Comparison of ENCODE assay signal across 9 mouse cellular contexts in genomic region chr12:59040851-59041250, GRCm38 (mm10). TPM values are rescaled to one million over a fixed set of nuclear protein-coding genes. Genes with fewer than 3 reads are reported as not detected.
A peak's percentile ranks its signal among the peaks of the same experiment; 100 is the strongest.
DNase-seq lines count a peak whose midpoint lies in the region; ATAC-seq and TF ChIP-seq lines count a peak whose summit lies in the region.
"Had no signal": no experiment of that assay in that cellular context is flagged by ENCODE, and none has a peak within 500 bp of the region (broad histone marks: within the 10 kb centered on the region; RNA-seq: fewer than 3 reads in every experiment).

No protein-coding gene starts in this region.

- H3K27me3 ChIP-seq in hindbrain, embryonic 12.5 days, result no peaks in the 10 kb centered on the region
- no peaks in the 10 kb centered on the region for H3K27me3 ChIP-seq in hindbrain, embryonic 14.5 days (ENCODE audit: control insufficient read depth, insufficient read depth, low read length)
- H3K27me3 ChIP-seq in C2C12 (ENCODE audit: control insufficient read depth, insufficient read depth, insufficient read length), result no peaks in the 10 kb centered on the region
- no peaks in the 10 kb centered on the region for H3K27me3 ChIP-seq in liver, embryonic 16.5 days (ENCODE audit: control insufficient read depth, insufficient read depth, low read depth, low read length)
- H3K27me3 ChIP-seq: hindbrain, embryonic 15.5 days had no signal

- no peaks in the 10 kb centered on the region for H3K4me1 ChIP-seq in hindbrain, embryonic 12.5 days
- H3K4me1 ChIP-seq in hindbrain, embryonic 14.5 days (replicated peaks; ENCODE audit: control insufficient read depth, insufficient read depth, low read length), result no peaks in the 10 kb centered on the region
- H3K4me1 ChIP-seq in liver, embryonic 16.5 days (ENCODE audit: control insufficient read depth, low read depth, low read length), result peaks cover 9% of the 10 kb centered on the region
- H3K4me1 ChIP-seq: hindbrain, embryonic 15.5 days had no signal

- no peaks in the 10 kb centered on the region for H3K9me3 ChIP-seq in hindbrain, embryonic 12.5 days (replicated peaks)
- H3K9me3 ChIP-seq in hindbrain, embryonic 14.5 days (ENCODE audit: control insufficient read depth, low read length), result no peaks in the 10 kb centered on the region
- no peaks in the 10 kb centered on the region for H3K9me3 ChIP-seq in liver, embryonic 16.5 days (replicated peaks; ENCODE audit: control insufficient read depth, low read length)
- H3K9me3 ChIP-seq: hindbrain, embryonic 15.5 days had no signal

- DNase-seq in hindbrain, embryonic 14.5 days (ENCODE audit: low spot score), result no peak
- no peak for DNase-seq in ovary, postnatal 14 days (ENCODE audit: low spot score)
- no peak for DNase-seq in right cerebral cortex, postnatal 36 days (ENCODE audit: low spot score in 2 of 2)
- no peak for DNase-seq in frontal cortex, postnatal 10 days (ENCODE audit: low spot score in 2 of 2)

- no peaks in the 10 kb centered on the region for H3K79me3 ChIP-seq in C2C12 (ENCODE audit: low read depth)

- H3ac ChIP-seq in C2C12 (ENCODE audit: control insufficient read depth, insufficient read length, low read depth), result no peak overlapping the region

- peaks cover 36% of the 10 kb centered on the region for H3K36me3 ChIP-seq in hindbrain, embryonic 12.5 days
- H3K36me3 ChIP-seq in hindbrain, embryonic 14.5 days (replicated peaks; ENCODE audit: control insufficient read depth, insufficient read depth), result peaks cover 39% of the 10 kb centered on the region
- H3K36me3 ChIP-seq in C2C12 (ENCODE audit: control insufficient read depth, insufficient read depth), result peaks cover 31% of the 10 kb centered on the region
- H3K36me3 ChIP-seq in liver, embryonic 16.5 days (ENCODE audit: control insufficient read depth, insufficient read depth), result peaks cover 13% of the 10 kb centered on the region

- ATAC-seq in hindbrain, embryonic 12.5 days (ENCODE audit: low FRiP score), result 0 out of 2 replicates have a peak, but pooled peaks have one; percentile 60
- ATAC-seq in hindbrain, embryonic 14.5 days (ENCODE audit: low FRiP score), result no peak
- ATAC-seq in common myeloid progenitor, adult 5-6 weeks (replicated peaks; ENCODE audit: low read depth, poor library complexity, severe bottlenecking), result peak; percentile 38
- ATAC-seq in liver, embryonic 16.5 days (ENCODE audit: low read depth), result peak; percentile 41

- H3K27ac ChIP-seq in hindbrain, embryonic 12.5 days, result no peak overlapping the region
- no peak overlapping the region for H3K27ac ChIP-seq in hindbrain, embryonic 14.5 days
- peak overlapping the region; percentile 83; the same call in 1 of the 2 replicates for H3K27ac ChIP-seq in liver, embryonic 16.5 days (ENCODE audit: low read length)

- no peak overlapping the region for H3K4me2 ChIP-seq in hindbrain, embryonic 12.5 days (replicated peaks)
- H3K4me2 ChIP-seq in hindbrain, embryonic 14.5 days (replicated peaks), result no peak overlapping the region
- H3K4me2 ChIP-seq in liver, embryonic 16.5 days (ENCODE audit: low read depth, low read length), result no peak overlapping the region

- H3K4me3 ChIP-seq in hindbrain, embryonic 12.5 days, result no peak overlapping the region
- no peak overlapping the region for H3K4me3 ChIP-seq in hindbrain, embryonic 14.5 days (replicated peaks; ENCODE audit: low read length)
- H3K4me3 ChIP-seq in C2C12 (ENCODE audit: insufficient read depth, poor library complexity, severe bottlenecking), result no peak overlapping the region
- H3K4me3 ChIP-seq in liver, embryonic 16.5 days (ENCODE audit: low read depth, low read length), result no peak overlapping the region

- no peaks in the 10 kb centered on the region for H3K79me2 ChIP-seq in C2C12 (ENCODE audit: control insufficient read depth, insufficient read depth)

- 43% methylated on average over 7 of the region's 7 CpGs for WGBS in hindbrain, embryonic 12.5 days
- WGBS in hindbrain, embryonic 14.5 days, result 42% methylated on average over 7 of the region's 7 CpGs
- WGBS in liver, embryonic 16.5 days (ENCODE audit: insufficient replicate concordance), result 15% methylated on average over 7 of the region's 7 CpGs

- TF ChIP-seq CTCF in C2C12 (IDR thresholded peaks at IDR 0.05; ENCODE audit: control insufficient read depth, insufficient read depth, insufficient read length), result no peak

- H3K9ac ChIP-seq in hindbrain, embryonic 12.5 days, result no peak overlapping the region
- no peak overlapping the region for H3K9ac ChIP-seq in hindbrain, embryonic 14.5 days
- H3K9ac ChIP-seq in liver, embryonic 16.5 days (ENCODE audit: low read depth, low read length), result no peak overlapping the region
- H3K9ac ChIP-seq: hindbrain, embryonic 15.5 days had no signal

TF ChIP-seq in C2C12, 6 proteins besides CTCF, POLR2A, EP300 and RAD21:
- peak; percentile 14 for TF ChIP-seq MAX (IDR thresholded peaks at IDR 0.05)
- no peak for TF ChIP-seq FOSL1 (IDR thresholded peaks at IDR 0.05; ENCODE audit: insufficient read depth, low read length, poor library complexity, severe bottlenecking)

RNA-seq across cellular contexts. Expression of gene Trappc6b, which starts 20.4 kb away (rescaled TPM):
- polyA plus RNA-seq in hindbrain, embryonic 12.5 days (2016; fragmentation: Nextera tagmentation; extraction: Ambion mirVana), result 111 and 119 TPM in 2 replicates
- 110 and 111 TPM in 2 replicates for polyA plus RNA-seq in hindbrain, embryonic 14.5 days (2014; fragmentation: Nextera tagmentation; extraction: Ambion mirVana)
- polyA plus RNA-seq in C2C12 (2012; fragmentation: generic; extraction: Trizol), result 38.7 TPM
- 53.2 and 63.2 TPM in 2 replicates for total RNA-seq in common myeloid progenitor, adult 5-6 weeks (2017)
- polyA plus RNA-seq in liver, embryonic 16.5 days (2015; fragmentation: Nextera tagmentation; extraction: Ambion mirVana), result 45.9 and 51.2 TPM in 2 replicates

RNA-seq across cellular contexts. Expression of gene Pnn, which starts 25.8 kb away (rescaled TPM):
- polyA plus RNA-seq in hindbrain, embryonic 12.5 days (2016; fragmentation: Nextera tagmentation; extraction: Ambion mirVana), result 106 and 118 TPM in 2 replicates
- 63.4 and 70.6 TPM in 2 replicates for polyA plus RNA-seq in hindbrain, embryonic 14.5 days (2014; fragmentation: Nextera tagmentation; extraction: Ambion mirVana)
- 14.7 TPM for polyA plus RNA-seq in C2C12 (2012; fragmentation: generic; extraction: Trizol)
- 134 and 140 TPM in 2 replicates for total RNA-seq in common myeloid progenitor, adult 5-6 weeks (2017)
- 25.1 and 32.1 TPM in 2 replicates for polyA plus RNA-seq in liver, embryonic 16.5 days (2015; fragmentation: Nextera tagmentation; extraction: Ambion mirVana)

RNA-seq across cellular contexts. Expression of gene Gemin2, which starts 27.7 kb away (rescaled TPM):
- polyA plus RNA-seq in hindbrain, embryonic 12.5 days (2016; fragmentation: Nextera tagmentation; extraction: Ambion mirVana), result 21.9 and 22.0 TPM in 2 replicates
- polyA plus RNA-seq in hindbrain, embryonic 14.5 days (2014; fragmentation: Nextera tagmentation; extraction: Ambion mirVana), result 11.8 and 13.9 TPM in 2 replicates
- 12.8 TPM for polyA plus RNA-seq in C2C12 (2012; fragmentation: generic; extraction: Trizol)
- total RNA-seq in common myeloid progenitor, adult 5-6 weeks (2017), result 20.3 and 20.6 TPM in 2 replicates
- 15.7 and 18.9 TPM in 2 replicates for polyA plus RNA-seq in liver, embryonic 16.5 days (2015; fragmentation: Nextera tagmentation; extraction: Ambion mirVana)

RNA-seq across cellular contexts. Expression of gene Sec23a, which starts 29.0 kb away (rescaled TPM):
- polyA plus RNA-seq in hindbrain, embryonic 12.5 days (2016; fragmentation: Nextera tagmentation; extraction: Ambion mirVana), result 108 and 121 TPM in 2 replicates
- 130 and 144 TPM in 2 replicates for polyA plus RNA-seq in hindbrain, embryonic 14.5 days (2014; fragmentation: Nextera tagmentation; extraction: Ambion mirVana)
- 14.4 TPM for polyA plus RNA-seq in C2C12 (2012; fragmentation: generic; extraction: Trizol)
- total RNA-seq in common myeloid progenitor, adult 5-6 weeks (2017), result 19.0 and 21.7 TPM in 2 replicates
- polyA plus RNA-seq in liver, embryonic 16.5 days (2015; fragmentation: Nextera tagmentation; extraction: Ambion mirVana), result 28.6 and 29.5 TPM in 2 replicates

RNA-seq across cellular contexts. Expression of gene Mia2, which starts 54.7 kb away (rescaled TPM):
- 52.0 and 62.5 TPM in 2 replicates for polyA plus RNA-seq in hindbrain, embryonic 12.5 days (2016; fragmentation: Nextera tagmentation; extraction: Ambion mirVana)
- 34.4 and 38.7 TPM in 2 replicates for polyA plus RNA-seq in hindbrain, embryonic 14.5 days (2014; fragmentation: Nextera tagmentation; extraction: Ambion mirVana)
- 13.3 TPM for polyA plus RNA-seq in C2C12 (2012; fragmentation: generic; extraction: Trizol)
- 131 and 162 TPM in 2 replicates for total RNA-seq in common myeloid progenitor, adult 5-6 weeks (2017)
- polyA plus RNA-seq in liver, embryonic 16.5 days (2015; fragmentation: Nextera tagmentation; extraction: Ambion mirVana), result 53.3 and 56.2 TPM in 2 replicates
